Mouse (Mus musculus) intestine, embryonic 16.5 days (tissue): ENCODE results near the gene Sprr2d. TPM values are rescaled to one million over a fixed set of nuclear protein-coding genes. Genes with fewer than 3 reads are reported as not detected.

Experiments used
- ATAC-seq: fragments of 200-750 bp; cut with Nextera tagmentation; 2 replicates; pipeline ENCODE4 v1.8.0; 2017; ENCODE audit warnings: moderate TSS enrichment, moderate library complexity
- H3K27ac ChIP-seq: fragments of 300-500 bp; sonication (generic); 2 replicates; pipeline ENCODE4 v1.5.1; 2014; ENCODE audit warnings: mild to moderate bottlenecking, low read length
- H3K27me3 ChIP-seq: fragments of 300-500 bp; sonication (generic); replicated peaks from 2 replicates; pipeline ENCODE4 v1.6.1; 2014; ENCODE audit warnings: low read length, control low read depth, mixed read lengths; ENCODE audit not compliant: control insufficient read depth, insufficient read depth
- H3K36me3 ChIP-seq: fragments of 300-500 bp; sonication (generic); 2 replicates; pipeline ENCODE4 v1.6.1; 2014; ENCODE audit warnings: low read length, control low read depth; ENCODE audit not compliant: control insufficient read depth, insufficient read depth
- H3K4me1 ChIP-seq: fragments of 300-500 bp; sonication (generic); 2 replicates; pipeline ENCODE4 v1.6.1; 2014; ENCODE audit warnings: low read length, control low read depth, mixed read lengths; ENCODE audit not compliant: control insufficient read depth, insufficient read depth
- H3K4me2 ChIP-seq: fragments of 300-500 bp; sonication (generic); 2 replicates; pipeline ENCODE4 v1.6.1; 2014; ENCODE audit warnings: low read depth, low read length, control low read depth
- H3K4me3 ChIP-seq: fragments of 300-500 bp; sonication (generic); 2 replicates; pipeline ENCODE4 v1.5.1; 2014; ENCODE audit warnings: mild to moderate bottlenecking, low read length
- H3K9ac ChIP-seq: fragments of 300-500 bp; sonication (generic); 2 replicates; pipeline ENCODE4 v1.6.1; 2014; ENCODE audit warnings: low read depth, low read length
- H3K9me3 ChIP-seq: fragments of 300-500 bp; sonication (generic); 2 replicates; pipeline ENCODE4 v1.6.1; 2016; ENCODE audit warnings: low read length, control low read depth; ENCODE audit not compliant: control insufficient read depth
- WGBS: fragments of 180-500 bp; shearing (Covaris S2); extraction: QIAGEN DNeasy Blood & Tissue Kit; methylation state at CpG from one replicate; pipeline ENCODE4 v1.1.7; 2014; 5-methylcytosine and 5-hydroxymethylcytosine counted together
- polyA plus RNA-seq: library from polyadenylated mRNA; unstranded; fragments of >200 nt; fragmentation: Nextera tagmentation; extraction: Ambion mirVana; gene quantifications from 2 replicates; pipeline ENCODE4 v1.2.1, GENCODE M21; 2015

Sprr2d gene
- polyA plus RNA-seq: not detected in 2 replicates

- H3K9ac ChIP-seq: no peak within 1 kb of the TSS
- ATAC-seq: no peak
- no peaks in the 10 kb centered on the region for H3K27me3 ChIP-seq
- no peak within 1 kb of the TSS for H3K4me2 ChIP-seq
- no peaks in the 10 kb centered on the region for H3K4me1 ChIP-seq
- no peak within 1 kb of the TSS for H3K27ac ChIP-seq
- no peaks in the 10 kb centered on the region for H3K9me3 ChIP-seq
- WGBS: 91% methylated on average over 5 of the region's 5 CpGs
- no peaks in the 10 kb centered on the region for H3K36me3 ChIP-seq
- no peak within 1 kb of the TSS for H3K4me3 ChIP-seq
Measured at GRCm38 (mm10) chr3:92338840-92339239, at the start of gene Sprr2d. TSS of gene Sprr2d (plus strand) at chr3:92339140.

- Histone ChIP-seq H3K9ac (no peak overlapping the region), H3K4me1 (no peaks in the 10 kb centered on the region), H3K36me3 (no peaks in the 10 kb centered on the region), H3K9me3 (no peaks in the 10 kb centered on the region), H3K4me2 (no peak overlapping the region), H3K27ac (no peak overlapping the region), H3K4me3 (no peak overlapping the region), H3K27me3 (no peaks in the 10 kb centered on the region)
- no peak for ATAC-seq
- WGBS: 60% methylated on average over 1 of the region's 1 CpGs
Measured at GRCm38 (mm10) chr3:92307406-92307805, 31.5 kb upstream of the Sprr2d start.

- H3K27ac ChIP-seq: no peak within 1 kb of the TSS
- H3K9me3 ChIP-seq: no peaks in the 10 kb centered on the region
- no peak within 1 kb of the TSS for H3K4me2 ChIP-seq
- no peak for ATAC-seq
- 82% methylated on average over 2 of the region's 2 CpGs for WGBS
- H3K4me3 ChIP-seq: no peak within 1 kb of the TSS
- no peak within 1 kb of the TSS for H3K9ac ChIP-seq
- H3K36me3 ChIP-seq: no peaks in the 10 kb centered on the region
- H3K27me3 ChIP-seq: no peaks in the 10 kb centered on the region
- no peaks in the 10 kb centered on the region for H3K4me1 ChIP-seq
Measured at GRCm38 (mm10) chr3:92316320-92316719, 22.6 kb upstream of the Sprr2d start, which contains the start of gene Sprr2b. TSS of gene Sprr2b (plus strand) at chr3:92316620.

DNA sequence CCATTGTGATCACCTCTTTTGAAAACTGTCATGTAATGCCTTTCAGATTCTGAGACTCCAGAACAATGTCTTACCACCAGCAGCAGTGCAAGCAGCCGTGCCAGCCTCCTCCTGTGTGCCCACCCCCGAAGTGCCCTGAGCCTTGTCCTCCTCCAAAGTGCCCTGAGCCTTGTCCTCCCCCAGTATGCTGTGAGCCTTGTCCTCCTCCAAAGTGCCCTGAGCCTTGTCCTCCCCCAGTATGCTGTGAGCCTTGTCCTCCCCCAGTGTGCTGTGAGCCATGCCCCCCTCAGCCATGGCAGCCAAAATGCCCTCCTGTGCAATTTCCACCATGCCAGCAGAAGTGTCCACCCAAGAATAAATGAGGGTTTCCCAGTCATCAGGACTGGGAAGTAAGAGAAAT, 21.6 kb upstream of the Sprr2d start:
- H3K4me3 ChIP-seq: no peak overlapping the region
- H3K27ac ChIP-seq: no peak overlapping the region
- H3K36me3 ChIP-seq: no peaks in the 10 kb centered on the region
- 86% methylated on average over 2 of the region's 2 CpGs for WGBS
- H3K4me2 ChIP-seq: no peak overlapping the region
- no peaks in the 10 kb centered on the region for H3K4me1 ChIP-seq
- no peaks in the 10 kb centered on the region for H3K9me3 ChIP-seq
- H3K9ac ChIP-seq: no peak overlapping the region
- ATAC-seq: no peak
- H3K27me3 ChIP-seq: no peaks in the 10 kb centered on the region

GRCm38 (mm10) chr3:92336278-92336677, 2.7 kb upstream of the Sprr2d start:
- WGBS: 62% methylated on average over 1 of the region's 1 CpGs
- Histone ChIP-seq H3K4me3 (no peak overlapping the region), H3K9me3 (no peaks in the 10 kb centered on the region), H3K27me3 (no peaks in the 10 kb centered on the region), H3K27ac (no peak overlapping the region), H3K9ac (no peak overlapping the region), H3K36me3 (no peaks in the 10 kb centered on the region), H3K4me1 (no peaks in the 10 kb centered on the region), H3K4me2 (no peak overlapping the region)
- peak; percentile 90 for ATAC-seq

- no peak within 1 kb of the TSS for H3K27ac ChIP-seq
- H3K4me3 ChIP-seq: no peak within 1 kb of the TSS
- 82% methylated on average over 2 of the region's 2 CpGs for WGBS
- no peak within 1 kb of the TSS for H3K9ac ChIP-seq
- no peaks in the 10 kb centered on the region for H3K9me3 ChIP-seq
- H3K4me2 ChIP-seq: no peak within 1 kb of the TSS
- no peaks in the 10 kb centered on the region for H3K4me1 ChIP-seq
- ATAC-seq: no peak
- H3K36me3 ChIP-seq: no peaks in the 10 kb centered on the region
- no peaks in the 10 kb centered on the region for H3K27me3 ChIP-seq
Measured at GRCm38 (mm10) chr3:92351843-92352242, 12.9 kb downstream of the Sprr2d start, which contains the start of gene Sprr2e. TSS of gene Sprr2e (plus strand) at chr3:92352143.

DNA sequence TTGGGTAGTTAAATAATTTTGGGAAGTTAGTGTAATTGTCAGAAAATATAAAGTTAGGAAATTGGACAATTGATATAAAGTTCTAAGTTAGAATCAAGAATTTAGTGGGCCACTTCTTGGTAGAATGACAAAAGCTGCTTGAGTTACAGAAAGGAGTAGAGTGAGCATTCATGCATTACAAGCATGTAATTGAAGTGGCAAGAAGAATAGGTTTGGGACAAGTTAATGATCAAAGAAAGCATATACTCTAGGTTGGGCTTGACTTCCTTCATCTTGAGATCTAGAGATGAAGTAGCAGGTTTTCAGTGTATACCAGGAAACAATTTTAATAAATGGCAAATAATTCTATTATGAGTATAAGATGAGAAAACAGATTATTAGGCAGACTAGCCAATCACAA, 22.7 kb downstream of the Sprr2d start:
- Histone ChIP-seq H3K4me3 (no peak overlapping the region), H3K9me3 (no peaks in the 10 kb centered on the region), H3K4me1 (no peaks in the 10 kb centered on the region), H3K27me3 (no peaks in the 10 kb centered on the region), H3K27ac (no peak overlapping the region), H3K4me2 (no peak overlapping the region), H3K36me3 (no peaks in the 10 kb centered on the region), H3K9ac (no peak overlapping the region)
- no peak for ATAC-seq

DNA sequence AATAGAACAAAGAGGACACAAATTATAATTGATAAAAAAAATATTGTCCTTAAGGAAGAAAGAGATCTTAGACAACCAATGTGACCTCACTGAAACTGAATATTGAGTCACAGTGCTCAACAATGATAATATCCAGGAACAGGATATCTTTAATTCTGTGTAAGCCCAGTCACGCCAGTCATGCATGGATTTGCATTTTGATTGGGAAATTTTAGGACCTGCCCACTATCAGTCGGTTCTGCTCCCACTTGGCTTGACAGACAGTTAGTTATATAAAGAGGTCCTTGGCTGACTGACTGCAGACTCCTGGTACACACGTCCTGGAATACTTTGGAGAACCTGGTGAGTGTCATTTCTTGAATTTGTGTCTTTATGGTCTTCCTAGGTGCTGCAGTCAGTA, 25.9 kb downstream of the Sprr2d start, which contains the start of gene Sprr2f:
Gene Sprr2f, plus strand, starts transcription at position 301 of the 400 bp plus-strand sequence.
- H3K27me3 ChIP-seq: no peaks in the 10 kb centered on the region
- no peaks in the 10 kb centered on the region for H3K36me3 ChIP-seq
- no peaks in the 10 kb centered on the region for H3K9me3 ChIP-seq
- H3K4me1 ChIP-seq: no peaks in the 10 kb centered on the region
- no peak for ATAC-seq
- no peak within 1 kb of the TSS for H3K9ac ChIP-seq
- H3K4me3 ChIP-seq: no peak within 1 kb of the TSS
- WGBS: 70% methylated on average over 3 of the region's 3 CpGs
- H3K4me2 ChIP-seq: no peak within 1 kb of the TSS
- no peak within 1 kb of the TSS for H3K27ac ChIP-seq

DNA sequence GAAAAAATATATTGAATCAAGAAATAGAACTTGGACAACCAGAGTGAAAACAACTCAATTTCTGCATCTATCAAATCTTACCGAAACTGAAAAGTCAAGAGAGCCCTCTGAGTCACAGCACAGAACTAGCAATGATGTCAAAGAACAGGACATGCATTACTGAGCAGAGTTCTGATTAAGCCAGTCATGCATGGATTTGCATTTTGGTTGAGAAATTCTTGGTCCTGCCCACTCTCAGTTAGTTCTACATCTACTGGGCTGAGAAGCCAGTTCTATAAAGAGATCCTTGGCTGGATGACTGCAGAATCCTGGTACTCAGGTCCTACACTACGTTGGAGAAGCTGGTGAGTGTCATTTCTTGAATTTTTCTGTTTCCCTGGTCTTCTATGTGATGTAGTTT, 34.7 kb downstream of the Sprr2d start:
- Histone ChIP-seq H3K36me3 (no peaks in the 10 kb centered on the region), H3K4me3 (no peak overlapping the region), H3K27ac (no peak overlapping the region), H3K9ac (no peak overlapping the region), H3K4me1 (no peaks in the 10 kb centered on the region), H3K9me3 (no peaks in the 10 kb centered on the region), H3K27me3 (no peaks in the 10 kb centered on the region), H3K4me2 (no peak overlapping the region)
- no peak for ATAC-seq
- 66% methylated on average over 2 of the region's 2 CpGs for WGBS

DNA sequence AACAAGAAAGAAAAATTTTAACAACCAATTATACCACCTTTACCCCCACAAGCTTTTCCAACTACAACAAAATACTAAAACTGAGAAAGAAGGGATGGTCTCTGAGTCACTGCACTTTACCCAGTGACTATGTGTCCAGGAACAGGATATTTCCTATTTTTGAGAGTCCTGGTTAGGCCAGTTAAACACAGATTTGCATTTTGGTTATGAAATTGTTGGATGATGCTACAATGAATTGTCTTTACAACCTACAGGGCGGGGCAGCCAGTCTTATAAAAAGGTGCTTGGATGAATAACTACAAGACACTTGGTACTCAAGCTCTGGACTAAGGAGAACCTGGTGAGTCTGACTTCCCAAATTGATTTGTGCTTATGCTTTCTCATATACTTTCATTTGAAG, 46.4 kb downstream of the Sprr2d start, which contains the start of gene Sprr2h:
Gene Sprr2h, plus strand, starts transcription at position 301 of the 400 bp plus-strand sequence.
- Histone ChIP-seq H3K36me3 (no peaks in the 10 kb centered on the region), H3K9me3 (no peaks in the 10 kb centered on the region), H3K4me2 (no peak within 1 kb of the TSS), H3K27ac (no peak within 1 kb of the TSS), H3K4me1 (no peaks in the 10 kb centered on the region), H3K9ac (no peak within 1 kb of the TSS), H3K4me3 (no peak within 1 kb of the TSS), H3K27me3 (no peaks in the 10 kb centered on the region)
- WGBS: 86% methylated on average over 1 of the region's 1 CpGs
- ATAC-seq: no peak
